Mouse (Mus musculus) CH12.LX (cell line): ENCODE data around the gene Dnaaf5.

ENCODE experiments used
- CTCF ChIP-seq, 2 experiments: IDR thresholded peaks in 1 of 2; conservative IDR thresholded peaks in 1 of 2; 2 replicates each; pipeline ENCODE4 v1.5.1; 2011 to 2012; ENCODE audit warnings: low read depth in 2 of 2, low read length in 2 of 2, improper control_type of control experiment in 1 of 2, inconsistent platforms in 1 of 2, mild to moderate bottlenecking in 1 of 2, moderate library complexity in 1 of 2
- EP300 ChIP-seq: IDR thresholded peaks from 2 replicates; pipeline ENCODE4 v1.6.1; 2011; ENCODE audit warnings: low read length, improper control_type of control experiment
- MAZ ChIP-seq: IDR thresholded peaks from 2 replicates; pipeline ENCODE4 v1.6.1; 2012; ENCODE audit warnings: low read depth, mild to moderate bottlenecking, inconsistent platforms, low read length, improper control_type of control experiment, moderate library complexity
- MEF2A ChIP-seq: IDR thresholded peaks from 2 replicates; pipeline ENCODE4 v1.6.1; 2014; ENCODE audit warnings: low read depth, mild to moderate bottlenecking, inconsistent platforms, low read length, improper control_type of control experiment, borderline replicate concordance
- MXI1 ChIP-seq: IDR thresholded peaks from 2 replicates; pipeline ENCODE4 v1.6.1; 2011; ENCODE audit warnings: mild to moderate bottlenecking, low read depth, low read length, improper control_type of control experiment
- PAX5 ChIP-seq: IDR thresholded peaks from 2 replicates; pipeline ENCODE4 v1.6.1; 2012; ENCODE audit warnings: low read length, inconsistent platforms, mixed read lengths
- POLR2A ChIP-seq: IDR thresholded peaks from 2 replicates; pipeline ENCODE4 v1.6.1; 2011; ENCODE audit warnings: low read depth, mild to moderate bottlenecking, improper control_type of control experiment, low read length
- SIN3A ChIP-seq: IDR thresholded peaks from 2 replicates; pipeline ENCODE4 v1.6.1; 2012; ENCODE audit warnings: low read length, improper control_type of control experiment, inconsistent platforms
- UBTF ChIP-seq: IDR thresholded peaks from 2 replicates; pipeline ENCODE4 v1.6.1; 2012; ENCODE audit warnings: low read depth, mild to moderate bottlenecking, inconsistent platforms, low read length, improper control_type of control experiment, moderate library complexity
- ZNF384 ChIP-seq: IDR thresholded peaks from 2 replicates; pipeline ENCODE4 v1.6.1; 2012; ENCODE audit warnings: low read depth, low read length, improper control_type of control experiment, inconsistent platforms

DNA sequence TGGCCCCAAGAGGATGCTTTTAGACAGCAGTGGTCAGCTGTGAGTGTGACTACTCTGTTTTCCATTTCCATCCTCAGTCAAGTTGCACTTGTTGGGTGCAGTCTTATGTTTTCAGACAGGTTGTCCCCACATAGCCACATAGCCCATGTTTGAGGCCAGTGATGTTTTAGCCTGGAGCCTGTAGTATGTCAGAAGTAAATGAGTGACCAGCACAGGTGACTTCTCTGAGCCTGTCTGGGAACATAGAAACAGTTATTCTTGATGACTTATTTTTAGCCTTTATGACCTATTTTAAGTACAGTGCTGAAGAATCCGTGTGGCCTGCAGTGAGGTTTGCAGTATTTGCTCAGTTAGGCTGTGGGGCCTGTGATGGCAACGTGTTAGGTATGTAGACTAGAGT is 66.1 kb downstream of the Dnaaf5 start:
- TF ChIP-seq MEF2A (no peak), ZNF384 (no peak), CTCF (conservative IDR thresholded peaks at IDR 0.05 in 1 of 2, IDR thresholded peaks at IDR 0.05 in 1 of 2; ENCODE audit: low read depth in 2 of 2, low read length in 2 of 2) (no peak), SIN3A (no peak), UBTF (no peak), POLR2A (no peak), MAZ (no peak), PAX5 (no peak), MXI1 (no peak), EP300 (no peak)
